Mouse (Mus musculus): ENCODE measurements around the gene Fam163a. TPM values are rescaled to one million over a fixed set of nuclear protein-coding genes. Genes with fewer than 3 reads are reported as not detected.
A peak's percentile ranks its signal among the peaks of the same experiment; 100 is the strongest.

The Fam163a gene
- polyA plus RNA-seq, 1 experiment from 2014 or later, result 1.8 TPM

DNA sequence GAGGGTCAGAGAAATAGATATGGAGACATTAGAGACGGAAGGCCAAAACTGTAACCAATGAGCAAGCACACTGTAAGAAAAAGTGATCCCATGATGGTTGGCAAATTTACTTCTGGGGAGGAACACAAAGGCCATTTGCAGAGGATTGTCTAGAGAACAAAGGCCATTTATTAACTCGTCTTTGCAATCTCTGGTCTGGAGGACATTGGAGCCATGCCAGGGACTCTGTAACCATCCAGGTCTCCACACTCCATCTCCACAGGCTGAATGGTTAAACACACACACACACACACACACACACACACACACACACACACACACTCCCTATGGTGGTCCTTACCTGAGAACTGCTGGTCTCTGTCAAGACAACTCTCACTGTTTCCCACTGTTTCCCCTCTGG is 99.4 kb downstream of the Fam163a start:
- H3K36me3 ChIP-seq (ENCODE audit: control insufficient read depth, insufficient read depth), result no peaks in the 10 kb centered on the region
- no peak overlapping the region for H3K27ac ChIP-seq (ENCODE audit: low read depth, low read length)
- no peak overlapping the region for H3K9ac ChIP-seq (ENCODE audit: low read depth, low read length)
- H3K4me3 ChIP-seq (ENCODE audit: low read depth, low read length), result no peak overlapping the region
- no peak for ATAC-seq
- no peaks in the 10 kb centered on the region for H3K9me3 ChIP-seq (ENCODE audit: control insufficient read depth)
- TF ChIP-seq CTCF (IDR thresholded peaks at IDR 0.05; ENCODE audit: low read depth), result no peak
- H3K4me2 ChIP-seq (replicated peaks; ENCODE audit: low read depth), result no peak overlapping the region
- H3K27me3 ChIP-seq (replicated peaks; ENCODE audit: control insufficient read depth, insufficient read depth, low read length), result no peaks in the 10 kb centered on the region
- no peaks in the 10 kb centered on the region for H3K4me1 ChIP-seq (replicated peaks; ENCODE audit: control insufficient read depth, insufficient read depth, low read length)
- whole genome bisulfite sequencing, result 64% methylated on average over 2 of the region's 2 CpGs

DNA sequence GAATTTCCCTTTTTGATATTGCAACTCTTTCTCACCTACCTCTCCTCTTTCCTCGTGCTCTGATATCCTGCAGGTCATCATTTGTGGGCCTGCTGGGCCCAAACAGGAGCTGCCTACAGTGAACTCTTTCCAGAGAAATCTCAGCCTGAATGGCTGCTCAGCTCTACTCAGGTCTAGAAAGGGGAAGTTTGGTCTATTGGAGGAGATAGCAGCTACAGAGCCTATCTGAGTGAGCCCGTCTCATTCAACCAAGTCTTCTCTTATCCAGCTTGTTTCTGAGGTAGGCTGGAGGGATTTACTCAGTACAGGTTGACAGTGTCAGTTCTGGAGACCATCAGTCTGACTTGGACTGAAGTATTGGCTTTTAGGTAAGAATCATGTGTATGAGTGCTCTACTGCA is 101.1 kb downstream of the Fam163a start:
- 80% methylated on average over 2 of the region's 2 CpGs for WGBS
- no peaks in the 10 kb centered on the region for H3K36me3 ChIP-seq (ENCODE audit: control insufficient read depth, insufficient read depth)
- no peak overlapping the region for H3K9ac ChIP-seq (ENCODE audit: low read depth, low read length)
- no peak for TF ChIP-seq CTCF (IDR thresholded peaks at IDR 0.05; ENCODE audit: low read depth)
- no peaks in the 10 kb centered on the region for H3K27me3 ChIP-seq (replicated peaks; ENCODE audit: control insufficient read depth, insufficient read depth, low read length)
- H3K4me2 ChIP-seq (replicated peaks; ENCODE audit: low read depth), result no peak overlapping the region
- no peaks in the 10 kb centered on the region for H3K9me3 ChIP-seq (ENCODE audit: control insufficient read depth)
- no peak overlapping the region for H3K27ac ChIP-seq (ENCODE audit: low read depth, low read length)
- ATAC-seq, result no peak
- no peak overlapping the region for H3K4me3 ChIP-seq (ENCODE audit: low read depth, low read length)
- H3K4me1 ChIP-seq (replicated peaks; ENCODE audit: control insufficient read depth, insufficient read depth, low read length), result no peaks in the 10 kb centered on the region

DNA sequence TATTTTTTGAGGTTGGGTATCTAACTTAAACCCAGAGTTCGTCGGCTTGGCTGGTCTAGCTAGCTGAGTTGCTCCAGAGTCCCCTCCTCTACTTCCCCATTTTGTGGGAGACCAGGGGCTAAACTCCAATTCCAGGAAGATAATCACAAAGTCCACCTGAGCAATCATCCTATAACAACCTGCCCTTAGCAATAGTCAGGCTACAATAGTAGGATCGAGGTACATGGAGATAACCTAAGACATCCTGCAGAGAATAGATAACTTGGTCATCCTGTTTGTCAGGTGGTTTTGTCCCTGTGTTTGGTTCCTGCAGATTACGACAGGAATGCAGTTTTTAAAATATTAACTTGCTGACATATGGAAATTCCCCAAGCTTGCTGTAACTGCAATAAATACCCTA is 113.0 kb downstream of the Fam163a start:
- Histone ChIP-seq H3K36me3 (ENCODE audit: control insufficient read depth, insufficient read depth) (no peaks in the 10 kb centered on the region), H3K4me1 (replicated peaks; ENCODE audit: control insufficient read depth, insufficient read depth, low read length) (no peaks in the 10 kb centered on the region), H3K9ac (ENCODE audit: low read depth, low read length) (no peak overlapping the region), H3K4me2 (replicated peaks; ENCODE audit: low read depth) (no peak overlapping the region), H3K4me3 (ENCODE audit: low read depth, low read length) (no peak overlapping the region), H3K27ac (ENCODE audit: low read depth, low read length) (no peak overlapping the region), H3K9me3 (ENCODE audit: control insufficient read depth) (no peaks in the 10 kb centered on the region), H3K27me3 (replicated peaks; ENCODE audit: control insufficient read depth, insufficient read depth, low read length) (no peaks in the 10 kb centered on the region)
- no peak for TF ChIP-seq CTCF (IDR thresholded peaks at IDR 0.05; ENCODE audit: low read depth)
- no peak for ATAC-seq
- WGBS, result 55% methylated on average over 4 of the region's 4 CpGs

DNA sequence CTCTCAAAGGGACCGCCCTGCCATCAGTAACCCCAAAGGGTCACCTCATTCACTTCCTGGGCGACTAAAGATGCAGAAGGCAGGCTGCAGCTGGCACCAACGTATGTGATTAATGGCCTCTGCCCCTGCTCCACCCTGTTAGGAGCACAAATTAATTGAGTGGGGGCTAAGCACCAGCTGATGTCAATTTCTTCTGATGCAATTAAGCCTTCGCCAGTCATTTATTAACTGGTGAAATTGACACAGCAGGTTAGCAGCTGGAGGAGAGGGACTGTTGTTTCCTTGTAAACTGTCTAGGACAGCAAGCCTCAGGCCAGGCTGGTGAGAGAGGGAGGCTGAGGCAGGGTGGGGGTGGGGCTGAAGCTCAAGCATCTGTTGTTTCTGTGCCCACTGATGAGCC is 114.8 kb downstream of the Fam163a start:
- Histone ChIP-seq H3K4me2 (replicated peaks; ENCODE audit: low read depth) (no peak overlapping the region), H3K4me1 (replicated peaks; ENCODE audit: control insufficient read depth, insufficient read depth, low read length) (no peaks in the 10 kb centered on the region), H3K9me3 (ENCODE audit: control insufficient read depth) (no peaks in the 10 kb centered on the region), H3K27ac (ENCODE audit: low read depth, low read length) (no peak overlapping the region), H3K4me3 (ENCODE audit: low read depth, low read length) (no peak overlapping the region), H3K36me3 (ENCODE audit: control insufficient read depth, insufficient read depth) (no peaks in the 10 kb centered on the region), H3K9ac (ENCODE audit: low read depth, low read length) (no peak overlapping the region), H3K27me3 (replicated peaks; ENCODE audit: control insufficient read depth, insufficient read depth, low read length) (no peaks in the 10 kb centered on the region)
- no peak for TF ChIP-seq CTCF (IDR thresholded peaks at IDR 0.05; ENCODE audit: low read depth)
- ATAC-seq, result no peak
- WGBS, result 57% methylated on average over 4 of the region's 4 CpGs

DNA sequence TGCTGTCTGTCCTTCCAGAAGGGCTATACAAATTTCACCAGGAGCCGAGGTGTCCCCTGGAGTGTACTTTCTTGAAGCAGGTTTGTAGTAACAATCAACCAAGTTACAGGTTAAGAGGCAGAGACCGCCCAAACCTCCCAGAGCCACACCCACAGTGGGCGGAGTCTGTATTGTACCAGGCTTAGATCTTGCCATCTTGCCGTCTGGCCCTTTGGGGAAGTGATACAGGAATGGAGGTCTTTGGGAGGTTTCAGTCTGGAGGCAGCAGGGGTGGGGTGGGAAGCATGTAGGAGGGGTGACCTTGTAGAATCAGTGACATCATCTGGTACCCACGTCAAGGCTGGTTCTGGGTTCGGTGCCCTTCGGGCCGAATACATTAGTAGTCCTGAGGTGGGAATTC is 115.3 kb downstream of the Fam163a start:
- Histone ChIP-seq H3K9me3 (ENCODE audit: control insufficient read depth) (no peaks in the 10 kb centered on the region), H3K36me3 (ENCODE audit: control insufficient read depth, insufficient read depth) (no peaks in the 10 kb centered on the region), H3K9ac (ENCODE audit: low read depth, low read length) (no peak overlapping the region), H3K27ac (ENCODE audit: low read depth, low read length) (no peak overlapping the region), H3K4me2 (replicated peaks; ENCODE audit: low read depth) (no peak overlapping the region), H3K4me1 (replicated peaks; ENCODE audit: control insufficient read depth, insufficient read depth, low read length) (no peaks in the 10 kb centered on the region), H3K27me3 (replicated peaks; ENCODE audit: control insufficient read depth, insufficient read depth, low read length) (no peaks in the 10 kb centered on the region), H3K4me3 (ENCODE audit: low read depth, low read length) (no peak overlapping the region)
- no peak for ATAC-seq
- no peak for TF ChIP-seq CTCF (IDR thresholded peaks at IDR 0.05; ENCODE audit: low read depth)
- 77% methylated on average over 8 of the region's 8 CpGs for WGBS

DNA sequence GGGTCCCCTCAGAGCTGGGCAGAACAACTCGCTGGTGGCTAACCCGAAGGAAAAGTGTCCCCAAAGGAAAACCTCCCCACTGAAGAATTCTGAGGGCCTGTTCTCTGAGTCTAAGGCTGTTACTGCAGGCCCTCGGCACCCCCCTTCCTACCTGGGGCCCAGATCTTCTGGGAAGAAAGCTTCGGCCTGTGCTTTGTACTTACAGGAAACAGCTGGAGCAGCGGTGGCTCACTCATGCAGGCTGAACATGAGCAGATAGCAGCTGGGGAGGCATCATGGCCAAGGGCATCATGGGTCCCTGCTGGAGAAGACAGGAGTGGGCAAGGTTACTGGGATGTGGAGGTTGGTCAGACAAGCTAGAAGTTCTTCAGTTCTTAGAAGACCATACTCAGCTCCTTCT is 117.2 kb downstream of the Fam163a start:
- H3K9ac ChIP-seq (ENCODE audit: low read depth, low read length), result no peak overlapping the region

DNA sequence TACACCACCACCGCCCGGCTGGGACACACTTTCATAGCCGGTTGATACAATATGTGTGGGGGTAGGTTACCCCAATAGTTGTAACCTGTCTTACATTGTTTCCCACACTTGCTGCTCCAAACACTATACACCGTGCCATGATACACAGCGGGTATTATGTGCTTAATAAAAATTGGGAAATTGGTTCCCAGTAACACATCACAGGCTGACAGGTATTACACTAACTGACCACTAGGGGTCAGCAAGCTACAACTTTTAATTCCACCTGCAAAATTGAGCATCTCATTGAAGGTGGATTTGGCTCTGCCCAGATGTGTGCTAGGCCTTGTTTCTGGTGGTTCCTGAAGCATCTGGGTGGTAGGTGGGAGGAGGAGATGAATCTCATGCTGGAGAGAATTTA is 119.1 kb downstream of the Fam163a start:
- Histone ChIP-seq H3K4me2 (replicated peaks; ENCODE audit: low read depth) (no peak overlapping the region), H3K36me3 (ENCODE audit: control insufficient read depth, insufficient read depth) (no peaks in the 10 kb centered on the region), H3K27me3 (replicated peaks; ENCODE audit: control insufficient read depth, insufficient read depth, low read length) (no peaks in the 10 kb centered on the region), H3K27ac (ENCODE audit: low read depth, low read length) (no peak overlapping the region), H3K4me1 (replicated peaks; ENCODE audit: control insufficient read depth, insufficient read depth, low read length) (no peaks in the 10 kb centered on the region), H3K9ac (ENCODE audit: low read depth, low read length) (no peak overlapping the region), H3K9me3 (ENCODE audit: control insufficient read depth) (no peaks in the 10 kb centered on the region), H3K4me3 (ENCODE audit: low read depth, low read length) (no peak overlapping the region)
- no peak for ATAC-seq
- peak; percentile 94 for TF ChIP-seq CTCF (IDR thresholded peaks at IDR 0.05; ENCODE audit: low read depth)
- 57% methylated on average over 5 of the region's 5 CpGs for WGBS

More for the DNA sequence above, 117.2 kb downstream of the Fam163a start:
- Histone ChIP-seq H3K9me3 (ENCODE audit: control insufficient read depth) (no peaks in the 10 kb centered on the region), H3K4me3 (ENCODE audit: low read depth, low read length) (no peak overlapping the region), H3K4me2 (replicated peaks; ENCODE audit: low read depth) (no peak overlapping the region), H3K27ac (ENCODE audit: low read depth, low read length) (no peak overlapping the region), H3K36me3 (ENCODE audit: control insufficient read depth, insufficient read depth) (no peaks in the 10 kb centered on the region), H3K4me1 (replicated peaks; ENCODE audit: control insufficient read depth, insufficient read depth, low read length) (no peaks in the 10 kb centered on the region), H3K27me3 (replicated peaks; ENCODE audit: control insufficient read depth, insufficient read depth, low read length) (no peaks in the 10 kb centered on the region)
- 69% methylated on average over 5 of the region's 5 CpGs for WGBS
- ATAC-seq, result no peak
- no peak for TF ChIP-seq CTCF (IDR thresholded peaks at IDR 0.05; ENCODE audit: low read depth)

Measured in intestine, postnatal 0 days (tissue).